Mouse (Mus musculus): ENCODE data around the gene Rnf216. TPM values are rescaled to one million over a fixed set of nuclear protein-coding genes. Genes with fewer than 3 reads are reported as not detected.

The Rnf216 gene
- total RNA-seq (2023), result 100 to 1,000 TPM in 1 of 2 experiments, 10 to 100 TPM in 1; 91.9 to 101 TPM

DNA sequence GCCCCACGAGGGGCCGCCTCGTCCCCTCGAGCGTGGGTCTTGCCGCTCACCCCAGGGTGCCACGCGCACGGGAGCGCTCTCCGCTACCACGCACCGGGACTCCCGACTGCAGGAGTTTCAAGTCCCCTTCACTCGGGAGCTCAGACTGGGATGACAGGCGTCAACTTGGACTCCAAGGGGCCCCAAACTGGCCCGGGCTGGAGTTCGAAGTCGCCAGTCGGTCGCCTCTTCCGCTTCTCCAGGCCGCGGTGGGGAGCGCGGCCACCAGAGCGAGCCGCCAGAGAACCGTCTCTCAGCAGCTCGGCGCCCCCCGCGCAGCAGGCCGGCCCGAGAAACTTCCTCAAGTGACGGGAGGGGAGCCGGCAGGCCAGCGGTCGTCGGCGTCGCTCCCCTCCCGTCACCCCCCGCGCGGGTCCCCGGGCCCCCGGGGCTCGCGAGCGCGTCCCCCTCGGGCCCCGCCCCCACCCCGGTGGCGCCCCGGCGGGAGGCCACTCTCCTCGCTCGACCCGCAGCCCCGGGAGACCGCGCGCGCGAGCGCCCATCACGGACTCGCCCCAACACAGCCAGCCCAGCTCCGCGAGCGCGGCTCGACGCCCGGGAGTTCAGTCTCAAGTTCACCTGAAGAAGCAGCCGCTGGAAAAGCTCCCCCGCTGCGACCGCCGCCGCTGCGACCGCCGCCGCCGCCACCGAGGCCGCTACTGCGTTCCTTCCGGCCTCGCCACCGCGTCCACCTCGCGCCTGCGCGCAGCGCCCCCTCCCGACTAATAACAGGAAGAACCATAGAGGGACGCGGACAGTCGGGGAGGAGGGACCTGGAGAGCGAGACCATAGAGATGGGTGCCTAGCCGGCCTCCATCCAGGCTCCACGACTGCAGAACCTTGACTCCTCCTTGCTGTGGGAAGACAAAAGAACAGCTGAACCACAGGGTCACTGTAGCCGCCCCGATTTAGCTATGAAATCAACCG, at the start of gene Rnf216:
Gene Rnf216, minus strand, starts transcription at position 714 of the 966 bp plus-strand sequence.

DNA sequence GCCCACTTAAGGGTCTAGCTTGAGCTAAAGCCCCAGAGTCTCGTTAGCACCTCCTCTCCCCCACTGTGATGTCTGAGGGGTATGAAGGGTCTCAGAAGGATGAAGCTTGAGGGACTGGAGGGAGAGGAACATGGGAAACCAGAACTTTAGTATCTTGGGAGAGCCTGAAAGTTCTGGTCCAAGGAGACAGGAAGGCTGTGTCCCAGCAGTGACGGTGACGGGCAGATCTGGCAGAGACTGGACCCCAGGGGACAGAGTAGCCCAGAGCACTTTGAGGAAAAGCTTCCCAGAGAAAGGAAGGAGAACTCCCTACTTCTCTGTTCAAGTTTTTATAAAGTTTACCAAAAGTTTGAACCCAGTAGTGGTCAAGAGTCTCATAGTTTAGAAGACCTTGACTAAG, 34.7 kb upstream of the Rnf216 start, which contains the start of gene Olfr718-ps1:
Gene Olfr718-ps1, minus strand, starts transcription at position 101 of the 400 bp plus-strand sequence.

DNA sequence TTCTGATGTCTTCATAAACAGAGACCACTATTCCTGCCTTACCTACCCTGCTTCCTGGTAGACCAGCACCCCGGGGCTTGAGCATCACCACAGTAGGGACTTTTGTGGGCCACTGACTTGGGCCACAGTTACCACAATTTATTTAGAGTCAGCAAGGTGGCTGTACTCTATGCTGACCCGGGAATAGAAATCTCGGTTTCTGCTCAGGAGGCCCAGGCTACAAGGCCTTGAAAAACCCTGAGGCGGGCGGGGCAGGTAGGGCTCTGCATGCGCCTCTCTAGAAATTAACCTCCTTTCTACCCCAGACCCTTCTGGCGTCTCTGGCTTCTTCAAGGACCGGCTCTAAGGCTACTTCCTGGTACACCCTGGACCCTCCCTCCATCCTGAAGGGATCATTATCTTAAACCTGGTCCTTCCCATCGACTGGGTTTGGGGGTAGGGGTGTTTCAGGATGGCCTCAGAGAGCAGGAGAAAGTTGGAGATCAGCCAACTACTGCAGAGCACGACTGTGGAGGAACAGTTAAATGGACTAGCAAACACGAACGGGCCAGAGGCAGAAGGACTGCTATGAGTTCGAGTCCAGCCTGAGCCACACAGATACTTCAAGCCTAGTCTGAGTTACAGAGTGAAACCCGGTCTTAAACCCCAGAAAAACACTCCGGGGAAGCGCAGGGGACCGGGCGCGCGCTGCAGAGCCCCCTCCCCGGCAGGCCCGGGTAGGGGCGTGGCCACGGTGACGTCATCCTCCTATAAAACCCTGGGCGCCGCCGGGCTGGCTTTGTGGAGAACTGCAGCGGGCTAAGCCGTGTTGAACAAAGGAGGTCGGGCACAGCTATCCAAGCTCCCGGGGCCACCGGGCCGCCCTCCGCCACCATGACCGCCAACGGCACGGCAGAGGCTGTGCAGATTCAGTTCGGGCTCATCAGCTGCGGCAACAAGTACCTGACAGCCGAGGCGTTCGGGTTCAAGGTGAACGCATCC, 152.9 kb downstream of the Rnf216 start, which contains the start of gene Fscn1:
Gene Fscn1, plus strand, starts transcription at position 768 of the 981 bp plus-strand sequence.

Other genes starting within 250 kb of the Rnf216 start
- 1 to 10 TPM; 7.4 to 8.6 TPM for gene Fbxl18, start 217.6 kb downstream of the Rnf216 start, total RNA-seq (2023)
- over 10,000 TPM; 11,640 to 12,560 TPM for gene Actb, start 206.2 kb downstream of the Rnf216 start, total RNA-seq (2023)
- gene Fscn1, start 152.7 kb downstream of the Rnf216 start, total RNA-seq (2023), result 10 to 100 TPM in 1 of 2 experiments, 1 to 10 TPM in 1; 9.4 to 14.8 TPM
- under 1 TPM; 0.15 to 0.29 TPM for gene Olfr718-ps1, start 34.6 kb upstream of the Rnf216 start, total RNA-seq (2023)
- 10 to 100 TPM in 1 of 2 experiments, 1 to 10 TPM in 1; 8.5 to 10.3 TPM for gene Rbak, start 67.8 kb upstream of the Rnf216 start, total RNA-seq (2023)
- gene Spdye4b, start 68.0 kb upstream of the Rnf216 start, total RNA-seq (2023), result not detected
- not detected for gene Spdye4a, start 113.9 kb upstream of the Rnf216 start, total RNA-seq (2023)
- gene Zfp12, start 122.2 kb upstream of the Rnf216 start, total RNA-seq (2023), result 10 to 100 TPM; 15.2 to 17.1 TPM
- gene Zfp316, start 157.0 kb upstream of the Rnf216 start, total RNA-seq (2023), result 1 to 10 TPM; 2.5 to 3.5 TPM
- gene Zfp853, start 180.6 kb upstream of the Rnf216 start, total RNA-seq (2023), result under 1 TPM; 0.26 to 0.30 TPM
- 10 to 100 TPM; 25.0 to 28.0 TPM for gene E130309D02Rik, start 202.4 kb upstream of the Rnf216 start, total RNA-seq (2023)
- gene Zdhhc4, start 216.3 kb upstream of the Rnf216 start, total RNA-seq (2023), result 10 to 100 TPM; 42.1 to 45.4 TPM
- gene Grid2ip, start 244.3 kb upstream of the Rnf216 start, total RNA-seq (2023), result not detected